Comparison of ENCODE assay signal across 12 mouse cellular contexts in the genomic region with DNA sequence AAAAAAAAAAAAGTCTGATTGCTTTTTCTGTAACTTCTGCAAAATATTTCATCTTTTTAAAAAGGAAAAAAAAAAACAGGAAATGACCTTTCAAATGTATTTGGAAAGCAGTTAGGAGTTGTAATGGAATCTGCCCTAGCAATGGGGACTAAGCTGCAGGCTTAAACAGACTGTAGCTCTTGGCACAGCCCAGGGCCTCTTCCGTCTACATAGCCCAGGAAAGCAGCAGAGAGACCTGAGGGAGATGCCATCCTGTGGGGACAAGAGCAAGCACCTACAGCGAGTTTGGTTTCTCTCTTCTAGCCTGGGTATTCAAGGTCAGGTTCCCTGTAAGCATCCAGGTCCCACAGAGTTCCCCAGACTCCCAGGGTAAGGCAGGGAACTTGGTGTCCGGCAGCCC. TPM values are rescaled to one million over a fixed set of nuclear protein-coding genes. Genes with fewer than 3 reads are reported as not detected.
DNase-seq lines count a peak whose midpoint lies in the region; ATAC-seq and TF ChIP-seq lines count a peak whose summit lies in the region.
"Had no signal": no experiment of that assay in that cellular context is flagged by ENCODE, and none has a peak within 500 bp of the region (broad histone marks: within the 10 kb centered on the region; RNA-seq: fewer than 3 reads in every experiment).

No protein-coding gene starts in this region.

- TF ChIP-seq POLR2A in spleen, adult 2 months (IDR thresholded peaks at IDR 0.05; ENCODE audit: low read depth, low read length), result no peak

- no peak overlapping the region for H3K9ac ChIP-seq in kidney, embryonic 16.5 days (replicated peaks; ENCODE audit: low read length)
- no peak overlapping the region for H3K9ac ChIP-seq in liver, postnatal 0 days (replicated peaks)
- H3K9ac ChIP-seq: embryonic facial prominence, embryonic 13.5 days; forebrain, embryonic 12.5 days; hindbrain, embryonic 14.5 days had no signal

- no peak for ATAC-seq in kidney, embryonic 16.5 days (ENCODE audit: low FRiP score, low TSS enrichment)
- ATAC-seq in liver, postnatal 0 days, result no peak

- no peak overlapping the region for H3K4me2 ChIP-seq in kidney, embryonic 16.5 days (replicated peaks; ENCODE audit: low read depth, low read length)
- H3K4me2 ChIP-seq in liver, postnatal 0 days (ENCODE audit: low read depth, low read length), result no peak overlapping the region
- H3K4me2 ChIP-seq: embryonic facial prominence, embryonic 13.5 days; forebrain, embryonic 12.5 days; hindbrain, embryonic 14.5 days; midbrain, embryonic 11.5 days had no signal

- no peak for TF ChIP-seq CTCF in spleen, adult 2 months (IDR thresholded peaks at IDR 0.05; ENCODE audit: extremely low read depth, insufficient read depth, insufficient read length, insufficient replicate concordance)
- no peak for TF ChIP-seq CTCF in liver, postnatal 0 days (IDR thresholded peaks at IDR 0.05; ENCODE audit: low read depth)

- no peak for DNase-seq in kidney, postnatal 25 days
- no peak for DNase-seq in spleen, adult 2 months (ENCODE audit: low read depth in 1 of 2, low spot score in 2 of 2)
- no peak for DNase-seq in spleen, adult 12 weeks (ENCODE audit: low spot score)
- no peak for DNase-seq in liver, postnatal 0 days
- no peak for DNase-seq in right cerebral cortex, postnatal 14 days
- DNase-seq in left cerebral cortex, adult 8-10 months (ENCODE audit: low spot score in 2 of 2), result no peak
- DNase-seq: cerebellum, postnatal 25 days had no signal

- no peaks in the 10 kb centered on the region for H3K27me3 ChIP-seq in kidney, embryonic 16.5 days (ENCODE audit: insufficient read depth, low read length)
- no peaks in the 10 kb centered on the region for H3K27me3 ChIP-seq in spleen, adult 2 months (ENCODE audit: control insufficient read depth, insufficient read depth, low read length)
- no peaks in the 10 kb centered on the region for H3K27me3 ChIP-seq in liver, postnatal 0 days (ENCODE audit: insufficient read depth, low read length)
- H3K27me3 ChIP-seq: embryonic facial prominence, embryonic 13.5 days; forebrain, embryonic 12.5 days had no signal

- TF ChIP-seq EP300 in liver, postnatal 0 days (IDR thresholded peaks at IDR 0.05; ENCODE audit: low read depth), result no peak

- H3K4me1 ChIP-seq in kidney, embryonic 16.5 days (ENCODE audit: insufficient read depth, low read length), result peaks cover 25% of the 10 kb centered on the region
- peaks cover 38% of the 10 kb centered on the region for H3K4me1 ChIP-seq in spleen, adult 2 months (ENCODE audit: control insufficient read depth, insufficient read depth, insufficient read length)
- peaks cover 41% of the 10 kb centered on the region for H3K4me1 ChIP-seq in liver, postnatal 0 days (ENCODE audit: insufficient read depth)

- H3K9me3 ChIP-seq in kidney, embryonic 16.5 days (ENCODE audit: low read length), result no peaks in the 10 kb centered on the region
- H3K9me3 ChIP-seq in liver, postnatal 0 days (ENCODE audit: low read length), result no peaks in the 10 kb centered on the region
- H3K9me3 ChIP-seq: embryonic facial prominence, embryonic 13.5 days; forebrain, embryonic 12.5 days had no signal

- H3K27ac ChIP-seq in kidney, embryonic 16.5 days (ENCODE audit: low read length), result peak overlapping the region; percentile 23; the same call in 1 of the 2 replicates
- peak overlapping the region; percentile 55 for H3K27ac ChIP-seq in spleen, adult 2 months (ENCODE audit: insufficient read depth, low read length)
- peak overlapping the region; percentile 73 for H3K27ac ChIP-seq in liver, postnatal 0 days (ENCODE audit: low read depth)
- H3K27ac ChIP-seq: embryonic facial prominence, embryonic 13.5 days; forebrain, embryonic 12.5 days; hindbrain, embryonic 14.5 days had no signal

- H3K36me3 ChIP-seq in kidney, embryonic 16.5 days (ENCODE audit: insufficient read depth, low read length), result no peaks in the 10 kb centered on the region
- 0 out of 2 replicates have a peak, but pooled peaks cover under 1% of the 10 kb centered on the region for H3K36me3 ChIP-seq in spleen, adult 2 months (ENCODE audit: control insufficient read depth, insufficient read depth, low read length)
- H3K36me3 ChIP-seq in liver, postnatal 0 days (replicated peaks; ENCODE audit: insufficient read depth, low read length), result peaks cover 8% of the 10 kb centered on the region; the same call in 1 of the 2 replicates
- H3K36me3 ChIP-seq: embryonic facial prominence, embryonic 13.5 days had no signal

- no peak overlapping the region for H3K4me3 ChIP-seq in kidney, embryonic 16.5 days (ENCODE audit: low read length)
- no peak overlapping the region for H3K4me3 ChIP-seq in spleen, adult 2 months (ENCODE audit: extremely low read depth, insufficient read depth, insufficient read length)
- no peak overlapping the region for H3K4me3 ChIP-seq in liver, postnatal 0 days (ENCODE audit: low read depth, low read length)
- H3K4me3 ChIP-seq: embryonic facial prominence, embryonic 13.5 days; forebrain, embryonic 12.5 days had no signal

- WGBS in kidney, embryonic 16.5 days, result 81% methylated on average over 3 of the region's 3 CpGs
- WGBS in spleen, adult 2 months, result 71% methylated on average over 3 of the region's 3 CpGs
- WGBS in liver, postnatal 0 days (ENCODE audit: insufficient replicate concordance), result 60% methylated on average over 3 of the region's 3 CpGs

RNA-seq across cellular contexts. Expression of a gene that starts 36.7 kb away (rescaled TPM):
- polyA plus RNA-seq in kidney, embryonic 16.5 days (2015; fragmentation: Nextera tagmentation; extraction: Ambion mirVana), result 11.7 and 13.3 TPM in 2 replicates
- polyA plus RNA-seq in spleen, adult 2 months (2012; rRNA removed), result 4.3 and 4.5 TPM in 2 replicates
- 2.7 TPM in 2 replicates for polyA plus RNA-seq in liver, postnatal 0 days (2015; fragmentation: Nextera tagmentation; extraction: Ambion mirVana)
- total RNA-seq in left cerebral cortex, adult 8-10 months (2022), result 1 to 10 TPM; 1.4 to 2.0 (median 1.5) TPM

RNA-seq across cellular contexts. Expression of a gene that starts 55.2 kb away (rescaled TPM):
- 180 and 187 TPM in 2 replicates for polyA plus RNA-seq in kidney, embryonic 16.5 days (2015; fragmentation: Nextera tagmentation; extraction: Ambion mirVana)
- polyA plus RNA-seq in spleen, adult 2 months (2012; rRNA removed), result 138 and 179 TPM in 2 replicates
- polyA plus RNA-seq in liver, postnatal 0 days (2015; fragmentation: Nextera tagmentation; extraction: Ambion mirVana), result 84.9 and 85.0 TPM in 2 replicates
- 100 to 1,000 TPM; 112 to 128 (median 121) TPM for total RNA-seq in left cerebral cortex, adult 8-10 months (2022)

Comparison
In these comparisons a context has a peak if more than half of its experiments do, and no peak if none do; other contexts are left out.
1. H3K27ac ChIP-seq: peak in every context shown above with its lines; median percentile 73 in liver, postnatal 0 days; 55 in spleen, adult 2 months; 23 in kidney, embryonic 16.5 days.